Mouse (Mus musculus) gastrocnemius, postnatal 14 days (tissue): ENCODE data around the gene H60b. TPM values are rescaled to one million over a fixed set of nuclear protein-coding genes. Genes with fewer than 3 reads are reported as not detected.
A peak's percentile ranks its signal among the peaks of the same experiment; 100 is the strongest.
"Not testable (repeated sequence)": the region's sequence is repeated elsewhere in the genome, so short reads cannot be mapped to it uniquely, and the experiment has no call there.

Experiments used
- DNase-seq: peaks from one replicate; pipeline ENCODE4 v3.0.0; 2021; ENCODE audit warnings: mixed read lengths
- intact Hi-C: fragments of 180-260 bp; cut with DNase I; formaldehyde crosslinking; loops from one replicate; pipeline ENCODE4 v1.15.1; 2025; ENCODE audit warnings: low total_unique reads
- total RNA-seq, 2 experiments: library from RNA; stranded (reverse); gene quantifications; 2 replicates each; pipeline ENCODE4 v1.2.3; 2021

H60b gene
- total RNA-seq, 2 experiments from 2014 or later, result not detected

- peak; percentile 55 for DNase-seq
- intact Hi-C loops, result loop anchor here (5.0 kb wide), 1 partner anchor 127 kb away; no protein-coding TSS in a partner anchor
Observed at GRCm38 (mm10) chr10:22163705-22164583, 5.6 kb downstream of the H60b start.

- intact Hi-C loops, DNase-seq: not testable (repeated sequence)
Observed at GRCm38 (mm10) chr10:22165328-22166003, 7.1 kb downstream of the H60b start.

- DNase-seq, intact Hi-C loops: not testable (repeated sequence)
Observed at GRCm38 (mm10) chr10:22166025-22166424, 7.6 kb downstream of the H60b start.

- DNase-seq, intact Hi-C loops: not testable (repeated sequence)
Observed at GRCm38 (mm10) chr10:22167061-22167460, 8.7 kb downstream of the H60b start.

GRCm38 (mm10) chr10:22169116-22169515 is 10.7 kb downstream of the H60b start:
- DNase-seq, intact Hi-C loops: not testable (repeated sequence)

- intact Hi-C loops, DNase-seq: not testable (repeated sequence)
Observed at GRCm38 (mm10) chr10:22172431-22173334, 14.3 kb downstream of the H60b start.

GRCm38 (mm10) chr10:22173335-22174189 is 15.2 kb downstream of the H60b start:
- intact Hi-C loops, DNase-seq: not testable (repeated sequence)

GRCm38 (mm10) chr10:22174190-22174487 is 15.8 kb downstream of the H60b start:
- intact Hi-C loops, DNase-seq: not testable (repeated sequence)

GRCm38 (mm10) chr10:22176515-22176914 is 18.1 kb downstream of the H60b start:
- intact Hi-C loops, DNase-seq: not testable (repeated sequence)

- intact Hi-C loops, DNase-seq: not testable (repeated sequence)
Observed at GRCm38 (mm10) chr10:22191035-22191434, 32.6 kb downstream of the H60b start.

- DNase-seq, intact Hi-C loops: not testable (repeated sequence)
Observed at GRCm38 (mm10) chr10:22201352-22201751, 43.0 kb downstream of the H60b start.

- DNase-seq, intact Hi-C loops: not testable (repeated sequence)
Observed at GRCm38 (mm10) chr10:22202784-22203583, 44.6 kb downstream of the H60b start.

- DNase-seq, intact Hi-C loops: not testable (repeated sequence)
Observed at GRCm38 (mm10) chr10:22206443-22206842, 48.1 kb downstream of the H60b start.

- peak; percentile 49 for DNase-seq
- intact Hi-C loops, result not testable (repeated sequence)
Observed at GRCm38 (mm10) chr10:22212012-22212696, 53.8 kb downstream of the H60b start.

- intact Hi-C loops, result not testable (repeated sequence)
- peak; percentile 6 for DNase-seq
Observed at GRCm38 (mm10) chr10:22223474-22224349, 65.3 kb downstream of the H60b start.

- DNase-seq, result no peak
- intact Hi-C loops, result no loop called here
Observed at GRCm38 (mm10) chr10:22265060-22265459, 106.7 kb downstream of the H60b start.
